In the genomic region with DNA sequence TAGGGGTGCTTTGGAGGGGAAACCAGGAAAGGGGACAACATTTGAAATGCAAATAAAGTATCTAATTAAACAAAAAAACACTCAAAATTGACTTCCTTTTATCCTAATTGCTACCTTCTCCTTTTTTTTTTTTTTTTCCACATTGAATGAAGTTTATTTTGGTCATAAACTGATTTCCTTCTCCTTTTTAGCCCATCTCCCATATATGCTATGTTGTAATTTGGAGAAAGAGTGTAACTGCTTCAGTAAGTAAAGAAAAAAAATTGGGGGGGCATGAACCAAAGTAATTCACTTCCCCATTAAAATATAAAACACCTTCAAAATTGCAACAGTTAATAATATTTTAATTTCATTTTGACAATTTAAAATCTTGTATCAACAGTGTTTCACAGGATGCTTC, we compare ENCODE assay signal across 16 mouse cellular contexts.
"Had no signal": no experiment of that assay in that cellular context is flagged by ENCODE, and none has a peak within 500 bp of the region (broad histone marks: within the 10 kb centered on the region; RNA-seq: fewer than 3 reads in every experiment).

No protein-coding gene starts in this region.

- H3K4me3 ChIP-seq: midbrain, embryonic 13.5 days; midbrain, embryonic 15.5 days; neural tube, embryonic 12.5 days; stomach, embryonic 15.5 days had no signal

- ATAC-seq: midbrain, embryonic 13.5 days; midbrain, embryonic 15.5 days had no signal

- H3K9me3 ChIP-seq: megakaryocyte, embryonic 14.5 days; midbrain, embryonic 13.5 days; midbrain, embryonic 15.5 days; neural tube, embryonic 12.5 days; stomach, embryonic 15.5 days had no signal

- H3K36me3 ChIP-seq: midbrain, embryonic 13.5 days; midbrain, embryonic 15.5 days; neural tube, embryonic 12.5 days; stomach, embryonic 15.5 days had no signal

- H3K4me1 ChIP-seq: midbrain, embryonic 13.5 days; midbrain, embryonic 15.5 days; neural tube, embryonic 12.5 days; stomach, embryonic 15.5 days had no signal

- H3K27me3 ChIP-seq: megakaryocyte, embryonic 14.5 days; midbrain, embryonic 13.5 days; midbrain, embryonic 15.5 days; neural tube, embryonic 12.5 days; stomach, embryonic 15.5 days had no signal

- H3K9ac ChIP-seq: liver, embryonic 14.5 days; lung, embryonic 14.5 days; midbrain, embryonic 13.5 days; midbrain, embryonic 15.5 days; neural tube, embryonic 12.5 days; stomach, embryonic 15.5 days had no signal

- H3K27ac ChIP-seq: liver, embryonic 14.5 days; midbrain, embryonic 13.5 days; midbrain, embryonic 15.5 days; neural tube, embryonic 12.5 days; stomach, embryonic 15.5 days; stomach, postnatal 0 days had no signal

- DNase-seq: lung, adult 18-20 months; lung, embryonic 14.5 days; lung, postnatal 10 days; lung, postnatal 4 days; right cerebral cortex, postnatal 14 days; thymus, adult 2 months; thymus, postnatal 25 days; thymus, postnatal 4 days had no signal

- H3K4me2 ChIP-seq: lung, embryonic 14.5 days; midbrain, embryonic 11.5 days; midbrain, embryonic 13.5 days; midbrain, embryonic 15.5 days; neural tube, embryonic 12.5 days; stomach, embryonic 15.5 days had no signal
